Mouse (Mus musculus) neural tube, embryonic 15.5 days (tissue): Measurements from ENCODE around the gene Cttnbp2. TPM values are rescaled to one million over a fixed set of nuclear protein-coding genes. Genes with fewer than 3 reads are reported as not detected.
A peak's percentile ranks its signal among the peaks of the same experiment; 100 is the strongest.

ENCODE experiments used
- ATAC-seq: fragments of 200-750 bp; cut with Nextera tagmentation; 2 replicates; pipeline ENCODE4 v1.8.0; 2017; ENCODE audit warnings: mild to moderate bottlenecking, moderate TSS enrichment, moderate library complexity; ENCODE audit not compliant: low FRiP score
- H3K27ac ChIP-seq: fragments of 300-500 bp; sonication (generic); replicated peaks from 2 replicates; pipeline ENCODE4 v1.5.1; 2015; ENCODE audit warnings: mild to moderate bottlenecking, inconsistent platforms
- H3K27me3 ChIP-seq: fragments of 300-500 bp; sonication (generic); replicated peaks from 2 replicates; pipeline ENCODE4 v1.6.1; 2015; ENCODE audit warnings: inconsistent platforms
- H3K36me3 ChIP-seq: fragments of 300-500 bp; sonication (generic); 2 replicates; pipeline ENCODE4 v1.6.1; 2015; ENCODE audit warnings: inconsistent platforms
- H3K4me1 ChIP-seq: fragments of 300-500 bp; sonication (generic); 2 replicates; pipeline ENCODE4 v1.6.1; 2015; ENCODE audit warnings: inconsistent platforms
- H3K4me2 ChIP-seq: fragments of 300-500 bp; sonication (generic); 2 replicates; pipeline ENCODE4 v1.6.1; 2015; ENCODE audit warnings: inconsistent platforms, mild to moderate bottlenecking, moderate library complexity
- H3K4me3 ChIP-seq: fragments of 300-500 bp; sonication (generic); replicated peaks from 2 replicates; pipeline ENCODE4 v1.5.1; 2015; ENCODE audit warnings: mild to moderate bottlenecking, inconsistent platforms
- H3K9ac ChIP-seq: fragments of 300-500 bp; sonication (generic); replicated peaks from 2 replicates; pipeline ENCODE4 v1.6.1; 2015; ENCODE audit warnings: mild to moderate bottlenecking, inconsistent platforms
- H3K9me3 ChIP-seq: fragments of 300-500 bp; sonication (generic); replicated peaks from 2 replicates; pipeline ENCODE4 v1.6.1; 2016; ENCODE audit warnings: inconsistent platforms
- WGBS: fragments of 180-500 bp; shearing (Covaris S2); methylation state at CpG from one replicate; pipeline ENCODE4 v1.1.7; 2015; ENCODE audit warnings: mixed read lengths; 5-methylcytosine and 5-hydroxymethylcytosine counted together
- polyA plus RNA-seq: library from polyadenylated mRNA; unstranded; fragments of >200 nt; fragmentation: Nextera tagmentation; extraction: Ambion mirVana; gene quantifications from 2 replicates; pipeline ENCODE4 v1.2.1, GENCODE M21; 2015

Cttnbp2 gene
- polyA plus RNA-seq, result 46.5 and 58.6 TPM in 2 replicates

DNA sequence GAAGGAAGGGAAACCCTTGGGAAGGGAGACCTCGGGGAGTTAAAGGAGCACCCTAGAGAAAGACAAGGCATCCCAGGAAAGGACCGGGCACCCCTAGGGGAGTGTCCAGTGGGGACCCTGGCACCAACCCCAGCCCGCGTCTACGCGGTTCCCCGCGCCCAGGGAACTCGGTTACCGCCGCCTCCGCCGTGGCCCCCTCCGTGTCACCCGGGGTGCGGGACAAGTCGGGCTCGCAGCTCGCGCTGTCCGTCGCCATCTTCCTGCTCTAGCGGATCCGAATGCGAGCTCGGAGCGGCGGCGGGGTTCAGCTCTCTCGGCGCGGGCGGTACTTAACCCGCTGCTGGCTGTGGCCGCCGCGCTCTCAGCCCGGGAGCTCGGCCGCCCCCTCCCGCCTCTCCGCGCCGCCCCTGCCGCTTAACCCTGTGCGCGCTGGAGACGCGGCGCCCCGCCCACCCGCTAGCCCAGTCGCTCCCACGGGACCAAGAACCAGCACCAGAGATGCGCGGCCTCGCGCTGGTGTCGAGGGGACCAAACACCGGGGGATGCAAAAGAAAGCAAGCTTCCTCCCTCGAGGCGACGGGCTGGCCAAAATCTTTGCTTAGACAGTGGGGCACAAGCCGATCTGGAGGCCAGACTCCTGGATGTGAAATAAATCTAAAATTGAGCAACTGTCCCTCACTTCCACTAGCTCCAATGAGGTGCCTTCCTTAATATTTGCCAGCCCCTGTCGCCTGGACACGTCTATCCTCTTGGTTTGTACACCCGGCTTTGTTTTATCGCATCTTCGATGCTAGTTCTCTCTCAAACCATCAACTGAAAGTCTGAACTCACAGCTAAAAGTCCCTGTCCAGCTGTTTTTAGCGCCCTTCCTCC lies at the start of gene Cttnbp2:
Gene Cttnbp2 (minus strand): TSS at position 364 of the 873 bp plus-strand sequence.
- WGBS, result under 1% methylated on average over 56 of the region's 70 CpGs
- peak within 1 kb of the TSS; percentile 76 for H3K4me2 ChIP-seq

DNA sequence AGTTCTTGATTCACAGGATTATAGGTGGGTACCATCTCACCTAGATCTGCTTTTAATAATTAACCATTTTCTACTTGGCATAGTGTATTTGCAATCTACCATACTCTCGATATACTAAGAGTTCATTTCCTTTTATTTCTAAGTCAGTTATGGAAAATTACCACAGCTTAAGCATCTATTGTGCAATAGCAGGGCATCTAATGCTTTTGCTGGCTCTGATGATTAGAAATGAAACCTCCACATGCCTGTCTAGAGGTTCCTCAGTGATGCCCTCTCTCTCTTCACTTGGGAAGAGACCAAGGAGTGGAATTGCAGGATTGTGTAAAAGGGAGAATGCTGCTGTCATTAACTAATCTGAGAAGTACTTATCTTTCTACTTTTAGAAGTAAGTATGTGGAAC lies 44.4 kb upstream of the Cttnbp2 start:
- Histone ChIP-seq H3K9ac (no peak overlapping the region), H3K4me2 (no peak overlapping the region), H3K27me3 (no peaks in the 10 kb centered on the region), H3K4me1 (no peaks in the 10 kb centered on the region), H3K27ac (no peak overlapping the region), H3K36me3 (no peaks in the 10 kb centered on the region), H3K4me3 (no peak overlapping the region), H3K9me3 (no peaks in the 10 kb centered on the region)
- ATAC-seq, result no peak
- WGBS, result 92% methylated on average over 1 of the region's 1 CpGs

More for the DNA sequence above, at the start of gene Cttnbp2:
- Histone ChIP-seq H3K4me1 (peaks cover 26% of the 10 kb centered on the region), H3K27me3 (no peaks in the 10 kb centered on the region), H3K27ac (peak within 1 kb of the TSS; percentile 91), H3K4me3 (peak within 1 kb of the TSS; percentile 91), H3K9ac (peak within 1 kb of the TSS; percentile 97), H3K9me3 (no peaks in the 10 kb centered on the region; the same call in 1 of the 2 replicates), H3K36me3 (no peaks in the 10 kb centered on the region)
- peak; percentile 95 for ATAC-seq

DNA sequence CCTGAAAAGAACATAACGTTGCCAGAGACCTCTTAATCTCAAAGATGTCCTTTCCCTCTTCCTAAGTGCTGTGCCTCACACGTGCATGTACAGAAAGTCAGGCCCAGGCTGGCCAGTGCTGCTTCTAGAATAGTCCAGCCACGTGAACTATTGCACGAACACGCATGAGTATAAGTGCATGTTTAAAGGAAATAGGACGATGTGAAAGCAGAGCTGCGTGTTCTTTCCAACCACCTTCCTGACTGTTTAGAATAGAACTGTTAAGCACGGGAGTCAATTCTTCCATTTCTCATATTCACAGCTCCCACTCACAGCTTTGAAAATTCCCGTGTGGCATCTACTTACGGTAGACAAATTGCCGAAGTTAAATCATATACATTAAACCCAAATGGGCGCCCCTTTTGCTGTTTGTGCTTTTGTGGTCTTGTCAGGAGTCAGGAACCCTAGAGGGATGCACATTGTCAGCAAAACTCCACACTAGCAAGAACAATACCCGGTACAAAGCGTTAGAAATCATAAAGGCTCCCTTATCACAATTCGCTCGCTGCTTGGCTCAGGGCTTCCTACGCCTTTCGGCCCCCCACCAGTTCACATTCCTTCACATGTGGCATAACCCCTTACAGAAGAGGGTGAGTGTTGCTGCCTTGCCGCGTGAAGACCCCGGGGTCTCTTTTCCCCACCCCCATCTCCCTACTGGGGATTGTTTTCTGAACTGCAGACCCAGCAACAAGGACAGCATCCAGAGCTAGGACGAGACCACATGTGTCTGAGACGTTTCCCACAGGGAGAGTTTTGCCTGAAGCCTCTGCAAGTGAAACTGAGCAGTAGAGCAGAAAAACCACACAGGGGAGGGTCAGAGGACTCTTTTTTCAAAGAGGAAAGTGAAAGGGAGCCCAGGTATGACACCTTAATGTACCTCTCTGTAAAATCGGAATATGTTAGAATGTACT lies 33.1 kb upstream of the Cttnbp2 start:
- Histone ChIP-seq H3K36me3 (no peaks in the 10 kb centered on the region), H3K9me3 (no peaks in the 10 kb centered on the region), H3K4me1 (0 out of 2 replicates have a peak, but pooled peaks cover 7% of the 10 kb centered on the region), H3K9ac (no peak overlapping the region), H3K27me3 (no peaks in the 10 kb centered on the region), H3K27ac (no peak overlapping the region), H3K4me3 (peak overlapping the region; percentile 1; the same call in 1 of the 2 replicates), H3K4me2 (peak overlapping the region; percentile 41)
- ATAC-seq, result peak; percentile 54; the same call in 1 of the 2 replicates
- 42% methylated on average over 24 of the region's 24 CpGs for WGBS

DNA sequence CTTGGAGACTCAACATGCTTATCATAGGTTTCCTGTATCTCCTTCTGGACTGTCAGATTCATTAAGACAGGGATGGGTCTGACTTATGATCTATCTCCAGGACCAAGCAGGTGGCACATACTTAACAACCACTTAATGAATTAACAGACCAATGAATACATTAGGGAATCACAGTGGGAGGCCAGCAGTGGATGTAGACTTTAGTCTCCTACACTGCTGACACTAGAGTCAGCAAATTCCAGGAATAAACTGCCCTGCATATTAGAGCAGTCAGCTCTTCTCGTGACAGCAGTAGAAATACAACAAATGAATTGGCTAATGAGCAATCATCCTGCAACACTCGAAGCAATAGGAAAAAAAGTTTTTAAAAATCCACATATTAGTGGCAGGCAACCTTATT lies 29.2 kb upstream of the Cttnbp2 start:
- no peak for ATAC-seq
- no peaks in the 10 kb centered on the region for H3K27me3 ChIP-seq
- H3K9ac ChIP-seq, result no peak overlapping the region
- no peaks in the 10 kb centered on the region for H3K36me3 ChIP-seq
- no peak overlapping the region for H3K27ac ChIP-seq
- H3K4me3 ChIP-seq, result no peak overlapping the region
- H3K9me3 ChIP-seq, result no peaks in the 10 kb centered on the region
- H3K4me1 ChIP-seq, result 0 out of 2 replicates have a peak, but pooled peaks cover 7% of the 10 kb centered on the region
- 63% methylated on average over 2 of the region's 2 CpGs for WGBS
- H3K4me2 ChIP-seq, result no peak overlapping the region

DNA sequence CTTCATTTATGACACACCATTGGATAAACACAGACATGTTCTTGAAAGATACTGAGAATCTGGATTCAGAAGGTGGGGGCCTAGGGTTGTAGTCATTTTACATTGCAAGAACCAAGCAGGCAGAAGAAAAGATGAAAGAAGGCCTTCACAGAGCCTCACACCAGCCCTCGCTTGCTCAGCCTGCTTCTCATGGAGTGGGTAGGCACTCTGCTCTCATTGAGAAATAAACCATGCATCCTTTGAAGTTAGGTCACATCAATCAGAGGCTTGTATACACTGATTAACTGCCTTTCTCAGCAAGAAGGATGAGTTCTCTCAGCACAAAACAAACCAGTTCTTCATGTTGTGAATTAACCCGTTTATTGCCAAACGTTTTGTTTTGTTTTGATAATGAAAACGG lies 25.8 kb upstream of the Cttnbp2 start:
- no peaks in the 10 kb centered on the region for H3K27me3 ChIP-seq
- 21% methylated on average over 4 of the region's 4 CpGs for WGBS
- 0 out of 2 replicates have a peak, but pooled peaks have one; percentile 35 for ATAC-seq
- no peak overlapping the region for H3K27ac ChIP-seq
- no peak overlapping the region for H3K4me2 ChIP-seq
- H3K9ac ChIP-seq, result no peak overlapping the region
- no peaks in the 10 kb centered on the region for H3K36me3 ChIP-seq
- no peak overlapping the region for H3K4me3 ChIP-seq
- no peaks in the 10 kb centered on the region for H3K9me3 ChIP-seq
- H3K4me1 ChIP-seq, result no peaks in the 10 kb centered on the region

DNA sequence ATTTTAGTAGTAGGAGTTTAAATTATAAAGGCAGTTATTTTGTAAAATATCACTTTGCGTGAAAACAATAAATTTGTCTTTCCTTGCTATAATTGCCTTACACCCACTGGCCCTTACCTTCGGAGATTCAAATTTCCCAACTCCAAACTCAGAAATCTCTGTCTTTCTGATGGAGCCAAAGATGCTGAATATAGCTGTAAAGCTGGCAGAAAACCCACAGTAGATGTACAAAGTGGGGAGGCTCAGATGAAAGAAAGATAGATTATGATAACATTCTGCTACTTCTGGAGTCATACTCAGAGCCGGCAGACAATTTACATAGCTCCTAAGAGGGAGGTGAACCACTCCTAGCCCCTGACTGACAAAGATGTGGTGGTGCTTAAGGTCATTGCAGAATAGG lies 15.8 kb upstream of the Cttnbp2 start:
- Histone ChIP-seq H3K9ac (no peak overlapping the region), H3K4me2 (no peak overlapping the region), H3K9me3 (no peaks in the 10 kb centered on the region), H3K36me3 (no peaks in the 10 kb centered on the region), H3K4me1 (no peaks in the 10 kb centered on the region), H3K4me3 (no peak overlapping the region), H3K27ac (no peak overlapping the region), H3K27me3 (no peaks in the 10 kb centered on the region)
- WGBS, result 92% methylated on average over 3 of the region's 3 CpGs
- no peak for ATAC-seq

DNA sequence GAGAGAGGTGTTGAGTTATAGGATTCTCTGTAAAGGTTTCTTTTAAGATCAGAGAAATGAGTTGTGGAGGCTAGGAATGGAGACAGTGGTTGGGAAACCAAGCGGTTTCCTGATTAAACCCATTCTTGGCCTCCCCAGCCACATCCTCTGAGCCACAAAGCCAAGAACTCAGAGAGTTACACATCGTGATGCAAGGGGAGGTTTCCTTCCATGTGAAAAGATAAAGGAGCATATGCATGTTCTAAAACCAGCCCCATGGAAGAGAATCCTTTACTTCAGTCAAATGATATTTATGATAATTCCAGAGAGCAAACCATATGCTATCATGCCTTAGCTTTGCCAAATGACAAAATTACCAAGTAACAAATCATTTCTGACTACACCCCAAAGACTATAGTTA lies 3.0 kb upstream of the Cttnbp2 start:
- H3K4me3 ChIP-seq, result no peak overlapping the region
- no peak overlapping the region for H3K27ac ChIP-seq
- H3K9ac ChIP-seq, result no peak overlapping the region
- peaks cover 19% of the 10 kb centered on the region for H3K4me1 ChIP-seq
- no peak for ATAC-seq
- 69% methylated on average over 2 of the region's 2 CpGs for WGBS
- no peaks in the 10 kb centered on the region for H3K27me3 ChIP-seq
- no peaks in the 10 kb centered on the region for H3K36me3 ChIP-seq
- H3K4me2 ChIP-seq, result no peak overlapping the region
- H3K9me3 ChIP-seq, result no peaks in the 10 kb centered on the region; the same call in 1 of the 2 replicates

DNA sequence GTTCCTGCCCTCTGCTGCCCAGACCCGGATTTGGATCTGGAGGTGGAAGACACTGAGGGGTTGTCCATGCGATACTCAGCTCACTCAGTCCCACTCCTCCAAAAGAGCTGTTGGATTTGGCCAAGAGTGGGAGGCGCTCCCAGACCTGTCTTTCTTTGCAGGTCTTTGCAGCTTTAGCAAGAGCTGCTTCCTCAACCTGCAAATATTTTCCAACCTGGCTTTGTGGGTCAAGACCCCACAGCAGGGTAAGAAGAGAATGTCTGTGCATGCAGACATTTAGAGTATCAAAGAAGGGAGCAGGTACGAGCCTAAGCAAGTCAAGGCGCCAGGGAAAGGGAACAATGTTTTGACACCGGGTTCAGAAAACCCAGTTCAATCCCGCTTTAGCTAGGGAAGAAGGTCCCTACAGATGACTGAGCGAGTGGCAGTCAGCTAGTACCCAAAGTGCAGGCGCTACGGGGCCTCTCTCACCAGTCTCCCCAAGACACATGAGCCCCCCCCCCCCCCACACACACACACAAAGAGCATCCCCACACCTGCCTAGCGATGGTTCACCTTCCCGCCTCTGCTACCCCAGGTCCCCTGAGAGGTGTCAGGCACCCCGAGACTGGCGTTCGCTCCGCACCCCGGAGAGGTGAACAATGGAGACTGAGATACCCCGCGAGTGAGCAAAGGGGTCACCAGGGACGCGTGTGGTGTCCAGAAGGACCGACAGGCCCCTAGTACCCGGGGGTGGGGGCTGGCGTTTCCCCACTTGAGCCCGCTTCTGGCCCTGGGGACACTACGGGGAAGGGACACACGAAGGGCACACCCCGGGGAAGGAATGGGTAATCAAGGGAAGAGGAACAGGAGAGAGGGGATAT lies 801 bp downstream of the Cttnbp2 start:
- Histone ChIP-seq H3K27me3 (no peaks in the 10 kb centered on the region), H3K9me3 (no peaks in the 10 kb centered on the region; the same call in 1 of the 2 replicates), H3K27ac (peak overlapping the region; percentile 91), H3K4me2 (peak overlapping the region; percentile 76), H3K36me3 (no peaks in the 10 kb centered on the region), H3K4me1 (peaks cover 26% of the 10 kb centered on the region), H3K9ac (peak overlapping the region; percentile 97), H3K4me3 (peak overlapping the region; percentile 91)
- ATAC-seq, result peak; percentile 72
- under 1% methylated on average over 28 of the region's 28 CpGs for WGBS

DNA sequence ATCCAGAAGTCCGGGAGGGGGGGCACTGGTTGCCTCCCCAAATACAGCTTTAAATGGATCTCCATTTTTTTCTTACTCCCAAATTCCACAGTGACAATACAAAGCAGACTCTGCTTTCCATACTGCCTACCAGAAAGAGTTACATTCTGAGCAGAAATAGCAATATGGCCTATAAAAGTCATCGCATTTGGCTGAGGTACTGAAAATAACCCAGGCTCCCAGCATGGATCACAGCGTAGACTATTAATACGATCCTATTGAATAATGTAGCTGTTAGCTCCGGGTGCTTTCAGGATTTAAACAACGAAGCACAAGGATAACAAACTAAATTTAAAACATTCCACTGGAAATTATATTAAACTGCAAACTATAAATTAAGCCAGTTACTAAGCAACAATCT lies 2.8 kb downstream of the Cttnbp2 start:
- H3K27me3 ChIP-seq, result no peaks in the 10 kb centered on the region
- peak overlapping the region; percentile 21 for H3K4me3 ChIP-seq
- H3K4me1 ChIP-seq, result peaks cover 32% of the 10 kb centered on the region
- no peaks in the 10 kb centered on the region for H3K9me3 ChIP-seq
- no peak overlapping the region for H3K9ac ChIP-seq
- 39% methylated on average over 6 of the region's 6 CpGs for WGBS
- no peaks in the 10 kb centered on the region for H3K36me3 ChIP-seq
- peak overlapping the region; percentile 76 for H3K4me2 ChIP-seq
- no peak overlapping the region for H3K27ac ChIP-seq
- no peak for ATAC-seq

DNA sequence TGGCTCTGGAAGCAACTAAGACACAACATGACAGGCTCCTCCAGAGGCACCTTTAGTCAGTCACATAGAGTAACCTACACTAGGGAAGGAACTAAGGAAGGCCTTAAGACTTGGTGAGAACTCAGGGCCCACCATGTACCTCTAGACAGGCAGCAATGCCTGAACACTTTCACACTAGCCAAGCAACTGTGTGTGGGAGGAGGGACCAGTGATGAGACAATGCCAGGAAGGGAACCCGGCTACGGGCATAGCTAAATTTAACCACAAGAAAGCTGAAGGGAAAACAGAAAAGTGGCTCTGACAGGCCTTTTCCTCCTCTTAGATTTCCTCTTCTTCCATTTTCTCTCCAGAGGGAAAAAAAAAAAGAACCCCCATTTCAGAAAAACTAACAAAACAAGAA lies 6.6 kb downstream of the Cttnbp2 start:
- 69% methylated on average over 2 of the region's 2 CpGs for WGBS
- Histone ChIP-seq H3K4me3 (no peak overlapping the region), H3K36me3 (no peaks in the 10 kb centered on the region), H3K27me3 (no peaks in the 10 kb centered on the region), H3K9me3 (no peaks in the 10 kb centered on the region), H3K4me2 (no peak overlapping the region), H3K4me1 (peaks cover 22% of the 10 kb centered on the region), H3K27ac (no peak overlapping the region), H3K9ac (no peak overlapping the region)
- ATAC-seq, result no peak

DNA sequence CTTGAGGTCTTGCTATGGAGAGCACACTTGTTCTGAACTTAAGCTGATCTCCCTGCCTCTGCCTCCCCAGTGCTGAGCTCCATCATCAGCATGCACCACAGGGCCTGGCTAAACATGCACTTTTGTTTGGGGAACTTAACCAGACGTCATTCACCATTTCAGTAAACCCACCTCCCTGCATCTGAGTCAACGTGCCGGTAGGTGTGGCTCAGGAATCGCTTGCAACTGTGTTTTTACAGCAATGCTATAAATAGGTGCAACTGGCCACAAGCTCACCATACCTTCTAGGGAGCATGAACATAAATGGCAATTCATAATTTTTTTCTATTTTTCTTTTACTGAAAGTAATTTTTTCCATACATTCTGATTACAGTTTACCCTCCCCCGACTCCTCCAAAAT lies 14.8 kb downstream of the Cttnbp2 start:
- 74% methylated on average over 5 of the region's 5 CpGs for WGBS
- 0 out of 2 replicates have a peak, but pooled peaks cover 3% of the 10 kb centered on the region for H3K4me1 ChIP-seq
- H3K4me2 ChIP-seq, result no peak overlapping the region
- peaks cover 10% of the 10 kb centered on the region; the same call in 1 of the 2 replicates for H3K36me3 ChIP-seq
- H3K27ac ChIP-seq, result no peak overlapping the region
- no peaks in the 10 kb centered on the region for H3K27me3 ChIP-seq
- no peaks in the 10 kb centered on the region for H3K9me3 ChIP-seq
- H3K4me3 ChIP-seq, result no peak overlapping the region
- no peak overlapping the region for H3K9ac ChIP-seq
- no peak for ATAC-seq
